Mouse (Mus musculus) intestine, postnatal 0 days (tissue): ENCODE data around the gene Trmt61a. TPM values are rescaled to one million over a fixed set of nuclear protein-coding genes. Genes with fewer than 3 reads are reported as not detected.

Source experiments
- ATAC-seq: fragments of 200-750 bp; cut with Nextera tagmentation; 2 replicates; pipeline ENCODE4 v1.8.0; 2017; ENCODE audit warnings: mild to moderate bottlenecking, moderate TSS enrichment, moderate library complexity
- H3K27ac ChIP-seq: fragments of 300-500 bp; sonication (generic); 2 replicates; pipeline ENCODE4 v1.5.1; 2014; ENCODE audit warnings: mild to moderate bottlenecking, low read depth, low read length, moderate library complexity
- H3K27me3 ChIP-seq: fragments of 300-500 bp; sonication (generic); replicated peaks from 2 replicates; pipeline ENCODE4 v1.6.1; 2014; ENCODE audit warnings: low read length, mixed read lengths; ENCODE audit not compliant: control insufficient read depth, insufficient read depth
- H3K36me3 ChIP-seq: fragments of 300-500 bp; sonication (generic); 2 replicates; pipeline ENCODE4 v1.6.1; 2014; ENCODE audit warnings: mild to moderate bottlenecking, moderate library complexity; ENCODE audit not compliant: control insufficient read depth, insufficient read depth
- H3K4me1 ChIP-seq: fragments of 300-500 bp; sonication (generic); replicated peaks from 2 replicates; pipeline ENCODE4 v1.6.1; 2014; ENCODE audit warnings: antibody characterized with exemption, low read length, mixed read lengths; ENCODE audit not compliant: control insufficient read depth, insufficient read depth
- H3K4me2 ChIP-seq: fragments of 300-500 bp; sonication (generic); replicated peaks from 2 replicates; pipeline ENCODE4 v1.6.1; 2014; ENCODE audit warnings: low read depth, mild to moderate bottlenecking, moderate library complexity
- H3K4me3 ChIP-seq: fragments of 300-500 bp; sonication (generic); 2 replicates; pipeline ENCODE4 v1.5.1; 2014; ENCODE audit warnings: low read depth, low read length
- H3K9ac ChIP-seq: fragments of 300-500 bp; sonication (generic); 2 replicates; pipeline ENCODE4 v1.6.1; 2014; ENCODE audit warnings: mild to moderate bottlenecking, low read depth, low read length
- H3K9me3 ChIP-seq: fragments of 300-500 bp; sonication (generic); 2 replicates; pipeline ENCODE4 v1.6.1; 2016; ENCODE audit warnings: mixed run types; ENCODE audit not compliant: control insufficient read depth
- CTCF ChIP-seq: sonication (generic); IDR thresholded peaks from 2 replicates; pipeline ENCODE4 v1.5.1; 2016; ENCODE audit warnings: low read depth, mild to moderate bottlenecking, control low read depth, antibody characterized with exemption, moderate library complexity
- WGBS: fragments of 180-500 bp; shearing (Covaris S2); extraction: QIAGEN DNeasy Blood & Tissue Kit; methylation state at CpG from one replicate; pipeline ENCODE4 v1.1.7; 2014; 5-methylcytosine and 5-hydroxymethylcytosine counted together
- polyA plus RNA-seq: library from polyadenylated mRNA; unstranded; fragments of >200 nt; fragmentation: Nextera tagmentation; extraction: Ambion mirVana; gene quantifications from 2 replicates; pipeline ENCODE4 v1.2.1, GENCODE M21; 2015

Trmt61a gene
- polyA plus RNA-seq, 1 experiment from 2014 or later, result 5.6 TPM

DNA sequence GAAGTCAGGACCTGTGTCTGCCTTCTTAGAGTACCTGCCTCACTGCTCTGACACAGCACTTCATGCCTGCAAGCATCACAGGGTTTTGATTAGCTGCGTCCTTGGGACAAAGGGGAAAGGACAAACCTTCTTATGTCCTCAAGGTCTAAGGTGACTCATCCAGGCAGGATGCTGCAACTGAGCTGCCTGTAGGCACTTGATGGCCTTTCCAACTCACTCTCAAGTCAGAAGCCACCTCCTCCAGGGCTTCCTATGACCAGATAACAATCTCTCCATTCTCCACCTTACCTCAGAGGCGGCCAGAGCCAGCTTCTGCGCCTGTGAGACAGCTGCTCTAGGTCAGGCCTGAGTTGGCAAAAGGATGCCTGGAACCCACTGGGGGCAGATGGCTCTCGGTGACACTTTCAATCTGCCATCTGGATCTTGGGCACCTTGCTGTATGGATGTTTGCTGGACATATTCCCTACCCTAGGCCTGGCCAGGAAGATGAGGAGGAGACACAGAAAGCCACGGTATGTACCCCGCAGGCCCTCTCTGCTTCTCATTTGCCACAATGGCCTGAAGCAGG is 20.5 kb downstream of the Trmt61a start:
- Histone ChIP-seq H3K27ac (peak overlapping the region; percentile 71), H3K9me3 (no peaks in the 10 kb centered on the region), H3K36me3 (no peaks in the 10 kb centered on the region), H3K4me2 (no peak overlapping the region), H3K9ac (no peak overlapping the region), H3K4me3 (no peak overlapping the region), H3K4me1 (peaks cover 10% of the 10 kb centered on the region), H3K27me3 (no peaks in the 10 kb centered on the region)
- 79% methylated on average over 6 of the region's 6 CpGs for WGBS
- peak; percentile 20; the same call in 1 of the 2 replicates for ATAC-seq
- no peak for TF ChIP-seq CTCF

DNA sequence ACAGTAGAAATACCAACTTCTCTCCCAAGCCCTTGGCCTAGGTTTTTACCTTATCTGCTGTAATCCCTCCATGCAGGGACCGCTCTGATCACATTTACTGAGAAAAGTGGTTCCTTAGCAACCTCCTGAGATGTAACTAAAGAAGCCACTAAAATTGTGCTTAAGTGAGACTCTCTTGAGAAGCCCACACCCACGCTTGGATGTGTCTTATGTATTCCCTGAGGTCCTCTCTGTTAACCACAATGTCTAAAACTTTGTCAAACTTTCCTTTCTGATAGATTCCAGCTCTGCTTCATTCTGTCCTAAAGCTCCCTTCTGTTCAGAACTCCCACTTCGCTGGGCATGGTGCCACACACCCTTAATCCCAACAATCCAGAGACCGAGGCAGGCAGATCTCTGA is 21.6 kb downstream of the Trmt61a start:
- ATAC-seq, result no peak
- no peak overlapping the region for H3K9ac ChIP-seq
- WGBS, result 73% methylated on average over 4 of the region's 4 CpGs
- peaks cover 3% of the 10 kb centered on the region; the same call in 1 of the 2 replicates for H3K4me1 ChIP-seq
- no peak overlapping the region for H3K4me3 ChIP-seq
- no peaks in the 10 kb centered on the region for H3K36me3 ChIP-seq
- no peak overlapping the region for H3K4me2 ChIP-seq
- H3K27me3 ChIP-seq, result no peaks in the 10 kb centered on the region
- H3K27ac ChIP-seq, result no peak overlapping the region
- no peaks in the 10 kb centered on the region for H3K9me3 ChIP-seq
- TF ChIP-seq CTCF, result no peak

DNA sequence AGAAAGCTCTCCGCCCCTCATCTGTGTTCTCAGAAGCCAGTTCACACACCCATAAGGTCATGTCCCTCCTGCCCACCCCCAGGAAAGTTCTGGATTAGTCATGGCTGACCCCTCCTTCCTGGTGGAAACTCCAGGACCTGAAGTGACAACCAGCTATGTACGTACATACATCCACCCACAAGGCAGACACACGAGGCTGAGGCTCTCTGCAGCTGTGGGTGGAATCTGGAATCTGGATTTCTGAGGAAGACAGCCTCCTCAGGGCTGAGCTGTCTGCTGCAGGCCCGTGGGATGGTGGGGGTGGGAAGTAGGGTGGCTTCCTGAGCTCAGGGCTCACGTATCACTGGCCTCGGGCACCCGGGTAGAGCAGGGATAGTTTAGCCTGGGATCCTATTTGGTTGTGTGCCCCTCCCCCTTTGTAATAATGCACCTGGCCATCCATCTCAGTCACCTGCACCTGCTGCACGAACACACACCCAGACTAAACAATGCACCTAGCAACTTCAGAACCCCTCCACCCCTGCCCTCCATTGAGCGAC is 23.1 kb downstream of the Trmt61a start:
- H3K4me3 ChIP-seq, result no peak overlapping the region
- H3K36me3 ChIP-seq, result no peaks in the 10 kb centered on the region
- no peak overlapping the region for H3K27ac ChIP-seq
- no peak overlapping the region for H3K9ac ChIP-seq
- no peaks in the 10 kb centered on the region; the same call in 1 of the 2 replicates for H3K4me1 ChIP-seq
- TF ChIP-seq CTCF, result no peak
- H3K27me3 ChIP-seq, result no peaks in the 10 kb centered on the region
- no peak for ATAC-seq
- H3K9me3 ChIP-seq, result no peaks in the 10 kb centered on the region
- WGBS, result 56% methylated on average over 9 of the region's 9 CpGs
- H3K4me2 ChIP-seq, result no peak overlapping the region

DNA sequence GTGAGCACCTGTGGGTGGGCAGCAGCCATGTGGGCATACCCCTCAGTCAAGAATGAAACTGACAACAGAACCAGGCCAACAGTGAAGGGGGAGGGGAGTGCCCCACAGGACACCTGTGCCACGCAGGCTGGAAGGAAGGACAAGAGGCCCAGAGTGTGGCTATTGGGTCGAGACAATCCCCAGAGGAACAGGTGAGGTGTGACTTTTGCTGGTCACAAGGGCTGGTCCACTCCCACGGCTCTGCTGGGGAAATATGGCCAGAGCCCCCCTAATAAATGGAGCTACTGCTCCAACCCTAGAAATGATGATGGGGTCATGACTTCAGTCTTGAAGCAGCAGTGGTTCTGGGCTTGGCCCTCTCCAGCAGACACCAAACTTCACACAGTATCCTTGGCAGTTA is 25.4 kb downstream of the Trmt61a start:
- no peaks in the 10 kb centered on the region for H3K27me3 ChIP-seq
- no peak for ATAC-seq
- TF ChIP-seq CTCF, result no peak
- 66% methylated on average over 3 of the region's 3 CpGs for WGBS
- no peaks in the 10 kb centered on the region for H3K9me3 ChIP-seq
- H3K36me3 ChIP-seq, result no peaks in the 10 kb centered on the region
- no peak overlapping the region for H3K27ac ChIP-seq
- H3K4me3 ChIP-seq, result no peak overlapping the region
- no peaks in the 10 kb centered on the region for H3K4me1 ChIP-seq
- no peak overlapping the region for H3K4me2 ChIP-seq
- no peak overlapping the region for H3K9ac ChIP-seq

DNA sequence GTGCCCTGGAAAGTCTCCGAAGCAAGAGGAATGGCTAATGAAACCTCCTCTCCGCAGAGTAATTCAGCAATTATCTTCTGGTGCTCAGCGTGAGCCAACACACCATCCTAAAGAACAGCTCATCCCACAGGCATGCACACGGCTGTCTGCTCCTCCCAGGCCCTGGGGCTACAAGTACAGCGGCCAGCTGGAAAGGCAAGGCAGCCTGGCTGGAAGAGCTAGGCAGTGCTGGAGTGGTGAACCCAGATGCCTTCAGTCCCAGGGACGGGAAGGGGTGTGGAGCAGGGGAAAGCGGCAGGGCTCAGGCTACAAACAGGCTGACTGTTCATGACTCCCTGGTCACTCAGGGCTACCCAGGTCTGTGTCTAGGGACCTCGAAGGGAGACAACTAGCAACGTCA is 26.7 kb downstream of the Trmt61a start:
- TF ChIP-seq CTCF, result no peak
- Histone ChIP-seq H3K4me1 (no peaks in the 10 kb centered on the region), H3K4me2 (0 out of 2 replicates have a peak overlapping the region, but pooled peaks have one; percentile 3), H3K27me3 (no peaks in the 10 kb centered on the region), H3K27ac (peak overlapping the region; percentile 36; the same call in 1 of the 2 replicates), H3K4me3 (no peak overlapping the region), H3K9ac (no peak overlapping the region), H3K36me3 (peaks cover 12% of the 10 kb centered on the region), H3K9me3 (no peaks in the 10 kb centered on the region)
- WGBS, result 43% methylated on average over 9 of the region's 9 CpGs
- peak; percentile 26; the same call in 1 of the 2 replicates for ATAC-seq

DNA sequence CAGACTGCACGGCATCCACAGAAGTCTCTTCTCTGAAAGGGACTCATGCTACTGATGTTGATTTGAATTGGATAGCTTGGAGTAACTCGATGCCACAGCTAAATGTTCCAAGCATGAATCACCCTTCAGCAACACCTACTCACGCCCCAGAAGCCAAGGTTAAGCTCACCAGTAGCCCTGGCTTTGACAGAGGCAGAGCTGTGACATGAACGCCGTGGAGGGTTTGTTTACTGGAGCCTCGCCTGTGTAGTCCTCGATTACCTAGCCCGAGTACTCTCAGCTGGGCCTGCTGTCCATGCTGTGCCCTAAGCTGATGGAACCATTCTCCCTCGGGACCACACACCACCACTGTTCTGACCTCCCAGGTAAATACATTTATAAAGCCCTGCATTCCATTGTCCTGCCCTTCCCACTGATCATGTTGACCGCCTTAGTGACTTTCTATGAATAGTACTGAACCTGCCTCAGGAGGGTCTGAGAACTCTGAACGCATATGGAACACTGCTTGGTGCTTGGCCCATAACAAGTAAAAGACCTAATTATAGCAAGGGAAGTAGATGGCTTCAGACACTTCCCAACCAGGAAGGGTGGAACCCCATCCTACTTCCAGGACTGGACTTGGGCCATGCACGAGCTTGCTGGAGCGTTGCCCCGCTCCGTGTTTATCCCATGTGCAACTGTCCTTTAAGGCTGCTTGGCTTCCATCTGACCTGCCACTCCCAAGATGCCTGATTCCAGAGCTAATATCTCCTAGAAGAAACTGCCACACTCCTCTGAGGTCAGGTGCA is 27.5 kb downstream of the Trmt61a start:
- 37% methylated on average over 15 of the region's 15 CpGs for WGBS
- Histone ChIP-seq H3K27ac (peak overlapping the region; percentile 36; the same call in 1 of the 2 replicates), H3K9ac (no peak overlapping the region), H3K36me3 (peaks cover 20% of the 10 kb centered on the region), H3K4me2 (no peak overlapping the region), H3K4me3 (no peak overlapping the region), H3K4me1 (no peaks in the 10 kb centered on the region), H3K27me3 (no peaks in the 10 kb centered on the region), H3K9me3 (no peaks in the 10 kb centered on the region)
- ATAC-seq, result no peak; the same call in 1 of the 2 replicates
- TF ChIP-seq CTCF, result no peak
